Mouse (Mus musculus): ENCODE results near the gene Manbal. TPM values are rescaled to one million over a fixed set of nuclear protein-coding genes. Genes with fewer than 3 reads are reported as not detected.
A peak's percentile ranks its signal among the peaks of the same experiment; 100 is the strongest.

Gene Manbal
- polyA plus RNA-seq, 1 experiment: 64.5 TPM

DNA sequence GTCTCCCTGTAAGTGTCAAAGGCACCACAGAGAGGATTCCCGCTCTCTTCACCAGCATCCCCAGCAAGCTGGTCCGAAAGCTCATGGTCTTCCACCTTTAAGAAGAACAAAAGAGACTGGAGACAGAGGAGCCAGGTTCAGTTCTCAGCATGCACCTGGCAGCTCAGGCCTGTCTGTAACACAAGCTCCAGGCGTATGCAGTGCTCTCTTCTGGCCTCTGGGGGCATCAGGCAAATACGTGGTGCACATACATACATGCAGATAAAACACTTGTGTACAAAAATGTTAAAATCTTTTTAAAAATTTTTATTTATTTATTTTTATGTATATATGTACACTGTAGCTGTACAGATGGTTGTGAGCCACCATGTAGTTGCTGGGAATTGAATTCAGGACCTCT, 31.1 kb downstream of the Manbal start:
- Histone ChIP-seq H3K4me3 (no peak overlapping the region), H3K79me2 (ENCODE audit: control insufficient read depth, insufficient read depth) (no peaks in the 10 kb centered on the region), H3ac (ENCODE audit: control insufficient read depth, insufficient read length) (no peak overlapping the region), H3K4me2 (ENCODE audit: low read depth) (no peak overlapping the region), H3K27me3 (ENCODE audit: control insufficient read depth, insufficient read depth, insufficient read length) (no peaks in the 10 kb centered on the region), H3K36me3 (ENCODE audit: control insufficient read depth, insufficient read depth) (no peaks in the 10 kb centered on the region)
- TF ChIP-seq TCF3 (IDR thresholded peaks at IDR 0.05; ENCODE audit: insufficient read length, low read depth) (no peak), TCF12 (IDR thresholded peaks at IDR 0.05; ENCODE audit: insufficient read depth, poor library complexity, severe bottlenecking) (no peak), MYOD1 (IDR thresholded peaks at IDR 0.05; ENCODE audit: control insufficient read depth in 1 of 3, insufficient read length in 2 of 3, low read depth in 2 of 3) (no peak), REST (IDR thresholded peaks at IDR 0.05; ENCODE audit: insufficient read depth, insufficient read length) (no peak), POLR2AphosphoS2 (IDR thresholded peaks at IDR 0.05; ENCODE audit: insufficient read length, low read depth) (no peak), USF1 (IDR thresholded peaks at IDR 0.05; ENCODE audit: low read depth) (no peak), MAX (IDR thresholded peaks at IDR 0.05; ENCODE audit: low read depth) (no peak), MYOG (IDR thresholded peaks at IDR 0.05; ENCODE audit: control insufficient read depth in 1 of 3, insufficient read depth in 1 of 3, insufficient read length in 2 of 3, low read depth in 2 of 3) (no peak), E2F4 (IDR thresholded peaks at IDR 0.05; ENCODE audit: insufficient read depth) (no peak), POLR2A (IDR thresholded peaks at IDR 0.05; ENCODE audit: insufficient read length, low read depth) (no peak), CEBPB (IDR thresholded peaks at IDR 0.05; ENCODE audit: insufficient read depth, poor library complexity, severe bottlenecking) (no peak), SRF (IDR thresholded peaks at IDR 0.05; ENCODE audit: control insufficient read depth, insufficient read length, low read depth) (no peak)

DNA sequence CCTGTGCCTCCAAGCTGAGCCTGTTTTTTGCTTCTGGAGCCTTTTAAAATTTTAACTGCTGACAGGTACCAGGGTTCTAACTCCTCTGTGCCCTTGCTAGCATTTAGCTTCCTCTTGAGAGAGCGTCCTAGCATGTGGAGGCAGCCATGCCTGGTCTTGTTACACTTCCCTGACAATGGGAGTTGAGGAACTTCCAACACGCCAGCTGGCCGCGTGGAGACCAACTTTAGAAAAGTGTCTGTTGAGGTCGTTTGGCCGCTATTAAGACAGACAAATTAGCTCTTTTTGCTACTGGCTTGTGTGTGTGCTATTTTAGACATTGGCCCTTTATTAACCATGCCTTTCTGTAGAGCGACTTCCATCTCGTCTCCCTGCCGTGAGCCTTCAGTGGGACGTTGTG, 32.4 kb downstream of the Manbal start:
- Histone ChIP-seq H3K27me3 (ENCODE audit: control insufficient read depth, insufficient read depth, insufficient read length) (no peaks in the 10 kb centered on the region), H3K4me2 (ENCODE audit: low read depth) (no peak overlapping the region), H3K4me3 (no peak overlapping the region), H3K79me2 (ENCODE audit: control insufficient read depth, insufficient read depth) (no peaks in the 10 kb centered on the region), H3K36me3 (ENCODE audit: control insufficient read depth, insufficient read depth) (no peaks in the 10 kb centered on the region), H3ac (ENCODE audit: control insufficient read depth, insufficient read length) (no peak overlapping the region)
- TF ChIP-seq MYOD1 (IDR thresholded peaks at IDR 0.05; ENCODE audit: control insufficient read depth in 1 of 3, insufficient read length in 2 of 3, low read depth in 2 of 3): no peak
- no peak for TF ChIP-seq TCF12 (IDR thresholded peaks at IDR 0.05; ENCODE audit: insufficient read depth, poor library complexity, severe bottlenecking)
- no peak for TF ChIP-seq REST (IDR thresholded peaks at IDR 0.05; ENCODE audit: insufficient read depth, insufficient read length)

DNA sequence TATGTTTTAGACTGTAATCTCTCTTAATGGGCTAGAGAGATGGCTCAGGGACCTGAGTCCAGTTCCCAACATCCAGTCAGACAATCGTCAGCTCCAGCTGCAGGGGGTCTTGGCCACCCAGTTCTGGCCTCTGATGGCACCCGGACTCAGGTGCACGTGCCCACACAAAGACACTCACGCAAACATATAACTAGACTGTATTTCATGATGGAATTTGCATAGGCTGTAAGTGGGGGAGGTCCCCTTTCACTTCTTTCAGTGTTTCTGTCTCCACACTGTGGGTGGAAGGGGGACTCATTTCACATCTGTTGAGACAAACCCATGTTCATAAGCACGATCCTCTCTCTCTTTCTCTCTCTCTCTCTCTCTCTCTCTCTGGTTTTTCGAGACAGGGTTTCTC, 33.1 kb downstream of the Manbal start:
- no peak overlapping the region for H3K4me3 ChIP-seq
- no peaks in the 10 kb centered on the region for H3K36me3 ChIP-seq (ENCODE audit: control insufficient read depth, insufficient read depth)
- no peak overlapping the region for H3K4me2 ChIP-seq (ENCODE audit: low read depth)
- no peaks in the 10 kb centered on the region for H3K79me2 ChIP-seq (ENCODE audit: control insufficient read depth, insufficient read depth)
- no peak for TF ChIP-seq USF1 (IDR thresholded peaks at IDR 0.05; ENCODE audit: low read depth)
- TF ChIP-seq CEBPB (IDR thresholded peaks at IDR 0.05; ENCODE audit: insufficient read depth, poor library complexity, severe bottlenecking): no peak
- TF ChIP-seq MAX (IDR thresholded peaks at IDR 0.05; ENCODE audit: low read depth): no peak
- no peak for TF ChIP-seq MYOG (IDR thresholded peaks at IDR 0.05; ENCODE audit: control insufficient read depth in 1 of 3, insufficient read depth in 1 of 3, insufficient read length in 2 of 3, low read depth in 2 of 3)
- no peak for TF ChIP-seq TCF3 (IDR thresholded peaks at IDR 0.05; ENCODE audit: insufficient read length, low read depth)
- no peak for TF ChIP-seq MYOD1 (IDR thresholded peaks at IDR 0.05; ENCODE audit: control insufficient read depth in 1 of 3, insufficient read length in 2 of 3, low read depth in 2 of 3)
- no peak for TF ChIP-seq POLR2A (IDR thresholded peaks at IDR 0.05; ENCODE audit: insufficient read length, low read depth)
- no peak for TF ChIP-seq E2F4 (IDR thresholded peaks at IDR 0.05; ENCODE audit: insufficient read depth)
- no peak for TF ChIP-seq TCF12 (IDR thresholded peaks at IDR 0.05; ENCODE audit: insufficient read depth, poor library complexity, severe bottlenecking)
- H3ac ChIP-seq (ENCODE audit: control insufficient read depth, insufficient read length): no peak overlapping the region
- no peaks in the 10 kb centered on the region for H3K27me3 ChIP-seq (ENCODE audit: control insufficient read depth, insufficient read depth, insufficient read length)

DNA sequence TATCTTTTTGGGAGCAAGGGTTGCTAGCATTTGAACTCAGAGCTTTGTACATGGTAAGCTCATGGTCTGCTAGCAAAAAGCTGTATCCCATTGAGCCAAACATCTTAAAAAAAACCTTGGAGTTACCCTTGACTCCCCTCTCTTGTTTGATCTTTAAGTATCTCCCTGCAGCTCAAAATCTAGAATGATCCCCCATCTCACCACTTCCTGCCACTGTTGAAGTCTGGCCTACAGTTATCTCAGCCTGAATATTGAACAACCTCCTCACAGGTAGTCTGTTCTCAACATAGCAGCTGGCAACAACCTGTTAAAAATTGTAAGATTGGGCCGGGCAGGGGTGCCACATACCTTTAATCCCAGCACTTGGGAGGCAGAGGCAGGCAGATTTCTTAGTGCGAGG, 33.9 kb downstream of the Manbal start:
- Histone ChIP-seq H3K4me3 (no peak overlapping the region), H3K4me2 (ENCODE audit: low read depth) (no peak overlapping the region), H3K79me2 (ENCODE audit: control insufficient read depth, insufficient read depth) (no peaks in the 10 kb centered on the region), H3ac (ENCODE audit: control insufficient read depth, insufficient read length) (no peak overlapping the region), H3K36me3 (ENCODE audit: control insufficient read depth, insufficient read depth) (no peaks in the 10 kb centered on the region), H3K27me3 (ENCODE audit: control insufficient read depth, insufficient read depth, insufficient read length) (no peaks in the 10 kb centered on the region)
- TF ChIP-seq REST (IDR thresholded peaks at IDR 0.05; ENCODE audit: insufficient read depth, insufficient read length): no peak
- no peak for TF ChIP-seq TCF12 (IDR thresholded peaks at IDR 0.05; ENCODE audit: insufficient read depth, poor library complexity, severe bottlenecking)
- TF ChIP-seq TCF3 (IDR thresholded peaks at IDR 0.05; ENCODE audit: insufficient read length, low read depth): no peak
- TF ChIP-seq E2F4 (IDR thresholded peaks at IDR 0.05; ENCODE audit: insufficient read depth): no peak
- no peak for TF ChIP-seq MAX (IDR thresholded peaks at IDR 0.05; ENCODE audit: low read depth)
- TF ChIP-seq POLR2A (IDR thresholded peaks at IDR 0.05; ENCODE audit: insufficient read length, low read depth): no peak
- no peak for TF ChIP-seq MYOD1 (IDR thresholded peaks at IDR 0.05; ENCODE audit: control insufficient read depth in 1 of 3, insufficient read length in 2 of 3, low read depth in 2 of 3)
- no peak for TF ChIP-seq USF1 (IDR thresholded peaks at IDR 0.05; ENCODE audit: low read depth)
- no peak for TF ChIP-seq CEBPB (IDR thresholded peaks at IDR 0.05; ENCODE audit: insufficient read depth, poor library complexity, severe bottlenecking)
- TF ChIP-seq POLR2AphosphoS2 (IDR thresholded peaks at IDR 0.05; ENCODE audit: insufficient read length, low read depth): no peak
- TF ChIP-seq MYOG (IDR thresholded peaks at IDR 0.05; ENCODE audit: control insufficient read depth in 1 of 3, insufficient read depth in 1 of 3, insufficient read length in 2 of 3, low read depth in 2 of 3): no peak
- TF ChIP-seq SRF (IDR thresholded peaks at IDR 0.05; ENCODE audit: control insufficient read depth, insufficient read length, low read depth): no peak

DNA sequence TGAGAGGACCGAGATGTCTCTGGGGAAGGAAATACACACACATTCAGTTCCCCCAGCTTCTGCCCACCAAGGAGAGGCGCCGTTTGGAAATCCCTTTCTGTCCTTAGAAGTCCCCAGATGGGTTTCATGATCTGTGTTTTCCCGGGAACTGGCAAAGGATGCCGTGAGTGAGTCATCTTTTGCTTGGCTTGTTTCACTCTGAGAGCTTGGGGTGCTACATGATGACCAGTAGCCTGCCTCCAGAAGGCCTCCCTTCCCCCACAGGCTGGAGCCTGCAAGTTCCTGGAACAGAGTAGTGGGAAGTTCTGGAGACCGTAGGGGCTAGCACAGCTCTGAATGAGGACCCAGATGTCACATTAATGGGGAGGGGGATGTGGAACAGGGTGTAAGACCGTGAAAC, 40.2 kb downstream of the Manbal start:
- Histone ChIP-seq H3K4me3 (no peak overlapping the region), H3K27me3 (ENCODE audit: control insufficient read depth, insufficient read depth, insufficient read length) (no peaks in the 10 kb centered on the region), H3K4me2 (ENCODE audit: low read depth) (peak overlapping the region; percentile 20), H3ac (ENCODE audit: control insufficient read depth, insufficient read length) (no peak overlapping the region), H3K79me2 (ENCODE audit: control insufficient read depth, insufficient read depth) (no peaks in the 10 kb centered on the region), H3K36me3 (ENCODE audit: control insufficient read depth, insufficient read depth) (no peaks in the 10 kb centered on the region)
- TF ChIP-seq TCF3 (IDR thresholded peaks at IDR 0.05; ENCODE audit: insufficient read length, low read depth) (no peak), REST (IDR thresholded peaks at IDR 0.05; ENCODE audit: insufficient read depth, insufficient read length) (no peak), POLR2A (IDR thresholded peaks at IDR 0.05; ENCODE audit: insufficient read length, low read depth) (no peak), SRF (IDR thresholded peaks at IDR 0.05; ENCODE audit: control insufficient read depth, insufficient read length, low read depth) (no peak), POLR2AphosphoS2 (IDR thresholded peaks at IDR 0.05; ENCODE audit: insufficient read length, low read depth) (no peak), MAX (IDR thresholded peaks at IDR 0.05; ENCODE audit: low read depth) (no peak), MYOD1 (IDR thresholded peaks at IDR 0.05; ENCODE audit: control insufficient read depth in 1 of 3, insufficient read length in 2 of 3, low read depth in 2 of 3) (no peak), MYOG (IDR thresholded peaks at IDR 0.05; ENCODE audit: control insufficient read depth in 1 of 3, insufficient read depth in 1 of 3, insufficient read length in 2 of 3, low read depth in 2 of 3) (no peak), CEBPB (IDR thresholded peaks at IDR 0.05; ENCODE audit: insufficient read depth, poor library complexity, severe bottlenecking) (no peak), TCF12 (IDR thresholded peaks at IDR 0.05; ENCODE audit: insufficient read depth, poor library complexity, severe bottlenecking) (no peak), E2F4 (IDR thresholded peaks at IDR 0.05; ENCODE audit: insufficient read depth) (no peak), USF1 (IDR thresholded peaks at IDR 0.05; ENCODE audit: low read depth) (no peak)
